Mouse (Mus musculus): ENCODE results near the gene Fbxl7.
A peak's percentile ranks its signal among the peaks of the same experiment; 100 is the strongest.
"Not testable (repeated sequence)": the region's sequence is repeated elsewhere in the genome, so short reads cannot be mapped to it uniquely, and the experiment has no call there.

Fbxl7 gene

DNA sequence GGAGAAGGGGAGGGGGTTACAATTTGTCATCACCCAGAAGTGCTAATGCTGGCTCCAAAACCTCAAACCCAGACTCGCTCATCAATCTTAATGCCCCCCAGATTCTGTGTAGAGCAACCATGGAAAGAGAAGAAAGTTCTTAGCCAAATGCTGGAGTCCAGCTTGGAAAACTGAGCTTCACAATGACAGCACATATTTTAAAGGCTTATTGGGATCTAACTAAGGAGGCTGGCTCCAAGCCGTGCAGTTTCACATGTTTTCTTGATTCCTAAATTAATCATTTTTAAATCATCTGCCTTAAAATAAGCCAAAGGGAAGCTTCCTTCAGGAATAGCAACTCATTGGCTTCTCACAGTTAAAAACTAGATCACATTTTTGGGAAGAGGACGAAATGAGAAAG is 82.5 kb downstream of the Fbxl7 start:
- no peak for DNase-seq (ENCODE audit: low spot score in 2 of 2)

DNA sequence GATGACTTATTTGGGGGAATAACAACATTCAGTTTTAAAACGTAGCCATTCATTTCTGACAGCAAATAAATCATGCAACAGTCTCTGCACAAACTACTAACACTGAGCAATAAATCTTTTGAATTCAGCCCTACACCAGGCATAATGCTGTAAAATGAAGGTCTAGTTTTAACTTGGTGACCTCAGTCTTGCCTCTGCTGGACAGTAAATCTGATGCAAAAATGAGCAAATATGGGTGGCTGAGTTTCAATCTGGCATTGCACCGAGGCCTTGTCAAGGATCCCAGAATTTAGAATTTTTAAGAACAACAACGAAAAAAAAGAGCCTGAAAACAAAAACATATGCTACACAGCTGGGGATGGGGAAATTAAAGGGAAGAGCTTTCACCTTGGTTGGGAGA is 85.8 kb downstream of the Fbxl7 start:
- DNase-seq (ENCODE audit: low spot score in 2 of 2): peak; percentile 9 to 49

DNA sequence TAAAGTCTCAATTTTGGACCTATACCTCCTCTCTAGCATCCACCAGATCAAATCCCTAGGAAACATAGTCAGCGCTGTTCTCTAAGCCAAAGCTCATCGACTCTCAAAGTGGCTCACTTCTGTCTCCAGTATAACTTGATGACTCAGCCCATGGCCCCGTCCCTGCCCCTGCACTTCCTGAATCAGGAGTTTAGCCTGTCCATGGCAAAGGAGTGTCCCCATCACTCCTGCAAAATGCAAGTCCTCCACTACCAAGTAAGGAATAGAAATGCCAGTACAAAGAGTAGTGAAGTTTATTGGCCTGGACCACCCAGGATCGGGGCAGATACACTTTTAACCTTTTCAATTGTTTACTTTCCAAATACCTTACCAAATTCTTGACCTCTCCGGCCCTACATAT is 91.3 kb downstream of the Fbxl7 start:
- DNase-seq (ENCODE audit: low spot score in 2 of 2): no peak

DNA sequence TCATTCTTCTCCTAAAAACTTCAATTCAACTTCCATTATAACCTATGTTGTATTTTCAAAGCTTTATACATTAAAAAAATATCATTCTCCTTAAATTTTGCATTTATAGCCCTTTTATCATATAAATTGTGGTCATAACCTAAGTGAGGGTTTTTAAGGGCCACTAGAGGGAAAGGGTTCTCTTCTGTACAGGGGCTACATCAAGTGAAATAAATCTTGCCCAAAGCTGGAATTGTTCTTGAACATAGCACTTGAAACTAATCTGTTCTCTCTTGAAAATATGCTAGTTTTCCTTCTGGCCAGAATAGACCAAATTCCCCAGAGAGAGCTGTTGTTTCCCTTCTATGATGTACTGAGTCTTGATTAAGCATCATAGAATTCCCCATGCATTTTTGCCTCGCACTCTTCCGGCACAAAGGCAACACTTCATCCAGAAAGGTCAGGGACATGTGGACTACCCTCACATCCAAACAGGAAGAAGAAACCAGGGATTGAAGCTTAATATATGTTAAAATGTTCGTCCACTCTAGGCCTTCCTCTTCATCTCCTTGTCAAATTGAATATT is 95.8 kb downstream of the Fbxl7 start:
- peak; percentile 21 to 49 for DNase-seq (ENCODE audit: low spot score in 2 of 2)

DNA sequence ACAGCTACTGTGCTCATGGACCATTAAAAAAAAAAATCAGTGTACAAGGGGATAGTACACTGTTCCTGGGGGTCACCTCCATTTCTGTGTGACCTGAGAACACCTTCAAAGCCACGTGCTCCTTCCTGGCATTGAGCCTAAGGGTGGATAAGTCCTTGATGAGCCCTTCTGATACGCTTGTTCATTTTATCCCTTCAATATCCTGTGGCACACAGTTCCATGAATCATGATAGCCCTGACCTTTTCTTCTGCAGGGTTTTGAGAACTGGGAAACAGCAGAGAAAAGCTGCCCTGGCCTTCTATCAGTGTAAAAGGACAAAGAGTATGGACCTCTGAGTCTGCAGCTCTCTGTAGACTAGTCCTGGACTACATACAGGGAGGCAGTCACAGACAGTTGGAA is 99.4 kb downstream of the Fbxl7 start:
- DNase-seq (ENCODE audit: low spot score in 2 of 2): no peak

DNA sequence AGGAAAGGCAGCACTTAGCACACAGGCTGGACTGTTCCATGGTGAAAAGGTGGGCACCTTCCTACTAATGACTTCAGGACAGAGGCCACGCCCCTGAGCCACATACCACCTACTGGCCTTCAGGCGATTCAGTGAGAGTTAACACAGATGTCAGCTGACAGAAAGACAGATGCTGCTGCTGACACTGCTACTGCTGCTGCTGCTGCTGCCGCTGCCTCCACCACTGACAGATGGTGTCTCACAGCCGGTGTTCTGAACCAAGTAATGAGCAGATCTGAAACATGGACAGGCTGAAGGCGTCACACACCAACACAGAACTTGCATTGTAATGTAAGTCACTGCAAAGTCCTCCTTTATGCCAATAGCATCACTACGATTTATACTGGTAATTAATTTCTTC is 99.9 kb downstream of the Fbxl7 start:
- DNase-seq (ENCODE audit: low spot score in 2 of 2): no peak

DNA sequence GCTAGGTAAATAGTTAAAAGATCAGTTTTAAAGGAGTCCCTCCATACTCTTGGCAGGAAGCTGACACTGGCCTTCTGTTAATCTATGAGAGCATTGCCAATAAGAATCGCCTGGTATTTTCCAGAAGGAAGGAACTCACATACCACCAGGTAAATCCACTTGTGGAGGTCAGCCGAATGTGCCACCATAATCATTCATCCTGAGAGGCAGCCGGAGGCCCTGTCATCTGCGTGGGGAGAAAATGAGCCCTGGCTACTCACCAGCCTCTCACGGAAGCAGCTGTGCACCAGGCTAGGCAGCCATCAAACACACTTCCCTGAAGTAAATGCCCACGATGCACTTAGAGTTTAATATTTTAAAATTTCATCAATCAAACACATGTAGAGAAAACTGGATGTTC is 108.2 kb downstream of the Fbxl7 start:
- DNase-seq (ENCODE audit: low spot score in 2 of 2): no peak

DNA sequence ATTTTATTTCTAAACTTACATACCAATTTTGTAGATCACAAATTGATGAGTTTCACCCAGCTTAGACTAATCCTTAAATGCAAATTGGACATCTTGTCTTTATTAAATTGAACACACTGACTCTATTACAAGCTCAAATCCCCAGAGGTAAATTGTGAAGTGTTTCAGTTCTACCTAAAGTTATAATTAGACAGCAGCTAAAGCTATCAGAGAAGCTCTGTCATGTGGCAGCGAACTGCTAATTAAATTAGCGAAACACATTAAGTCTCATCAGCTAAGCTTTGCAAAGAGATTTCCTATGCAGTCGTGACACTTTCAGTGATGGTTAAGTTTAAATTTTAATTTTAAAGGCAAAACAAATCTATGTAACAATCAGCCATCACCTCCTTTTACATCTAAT is 114.8 kb downstream of the Fbxl7 start:
- DNase-seq (ENCODE audit: low spot score in 2 of 2): no peak

DNA sequence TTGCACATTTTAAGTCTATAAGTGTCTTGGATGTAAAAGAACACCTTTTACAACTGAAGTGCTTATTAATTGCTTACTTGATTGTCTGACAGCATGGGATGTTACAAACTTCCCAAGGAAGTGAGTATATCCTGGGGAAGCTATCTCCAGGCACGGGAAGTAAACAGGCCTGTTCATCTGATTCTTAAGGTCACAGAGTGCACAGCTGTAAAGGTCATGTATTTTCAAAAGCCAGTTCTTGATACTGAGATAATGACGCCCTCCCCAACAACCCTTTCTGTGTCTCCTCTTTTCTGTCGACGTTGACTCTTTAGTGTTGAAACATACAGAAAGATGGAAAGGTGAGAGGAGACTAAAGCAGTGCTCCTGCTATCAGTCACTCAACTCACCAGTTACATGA is 116.3 kb downstream of the Fbxl7 start:
- peak; percentile 11 to 47 for DNase-seq (ENCODE audit: low spot score in 2 of 2)

DNA sequence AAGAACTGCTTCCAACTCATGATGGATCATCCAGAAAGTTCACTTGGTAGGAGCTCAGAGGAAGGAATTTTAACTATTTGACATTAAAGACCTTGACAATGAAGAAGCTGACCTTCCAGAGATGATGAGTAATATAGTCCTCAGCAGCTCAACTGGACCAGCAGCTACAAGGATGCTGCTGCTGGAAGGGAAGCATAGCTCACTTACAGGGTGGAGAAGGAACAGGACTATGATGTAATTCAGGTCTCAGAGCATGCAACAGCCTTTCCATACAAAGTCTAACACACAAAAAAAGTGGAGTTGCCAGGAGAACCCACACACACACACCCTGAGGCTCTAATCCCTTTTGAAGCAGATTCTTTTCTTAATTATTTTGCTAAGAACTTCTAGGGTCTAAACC is 119.7 kb downstream of the Fbxl7 start:
- no peak for DNase-seq (ENCODE audit: low spot score in 2 of 2)

DNA sequence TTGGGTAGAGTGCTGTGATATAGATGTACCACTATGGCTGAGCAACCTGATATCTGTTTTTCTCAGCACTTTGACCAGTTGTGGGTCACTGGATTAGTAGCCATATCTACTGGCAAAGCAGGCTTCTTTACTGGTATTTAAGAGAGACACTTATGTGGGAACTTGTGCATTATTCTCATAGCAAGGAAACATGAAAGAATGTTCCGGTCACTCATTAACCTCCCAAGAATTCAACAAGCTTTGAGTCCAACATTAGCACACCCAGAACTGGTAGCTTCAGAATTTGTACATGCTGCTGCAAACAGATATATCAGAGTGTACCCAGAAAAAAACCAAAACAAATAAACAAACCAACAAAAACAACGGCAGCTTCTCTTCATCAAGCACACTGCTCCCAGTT is 120.5 kb downstream of the Fbxl7 start:
- DNase-seq (ENCODE audit: low spot score in 2 of 2): no peak

DNA sequence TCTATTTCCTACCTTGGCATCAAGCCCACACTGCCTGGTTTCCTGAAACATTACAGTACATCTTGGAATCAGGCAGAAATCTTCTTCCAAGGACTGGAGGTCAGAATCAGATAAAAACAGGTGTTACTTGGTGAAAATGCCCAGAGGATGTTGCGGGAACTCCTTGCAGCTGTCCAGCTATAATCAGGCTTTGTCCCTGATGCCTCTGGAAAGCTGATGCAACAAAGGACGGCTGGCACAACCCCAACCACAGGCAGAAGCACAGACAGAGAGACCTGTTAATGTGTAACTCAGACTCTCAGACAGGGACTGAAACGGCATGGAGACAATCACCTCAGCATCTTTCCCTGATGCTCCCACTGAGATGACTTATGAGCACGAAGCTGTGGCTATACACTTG is 133.7 kb downstream of the Fbxl7 start:
- DNase-seq (ENCODE audit: low spot score in 2 of 2): no peak

DNA sequence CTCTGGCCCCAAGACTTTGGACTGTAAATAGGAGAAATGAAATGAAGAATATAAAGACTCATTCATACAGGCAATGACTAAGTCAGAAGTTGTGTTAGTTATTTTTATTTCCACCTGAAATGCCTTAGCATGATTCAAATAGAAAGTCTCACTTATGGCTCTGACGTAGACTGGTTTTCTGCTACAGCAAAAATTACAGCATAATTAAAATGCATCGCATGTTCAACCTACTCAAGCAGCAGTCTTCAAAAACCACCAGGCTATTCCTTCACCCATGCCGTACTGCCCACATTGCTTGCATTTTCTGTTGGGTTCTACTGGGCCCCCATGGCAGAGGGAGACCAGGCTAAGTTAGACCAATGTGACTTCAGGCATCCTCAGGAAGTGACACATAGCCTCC is 146.9 kb downstream of the Fbxl7 start:
- DNase-seq (ENCODE audit: low spot score in 2 of 2): no peak

DNA sequence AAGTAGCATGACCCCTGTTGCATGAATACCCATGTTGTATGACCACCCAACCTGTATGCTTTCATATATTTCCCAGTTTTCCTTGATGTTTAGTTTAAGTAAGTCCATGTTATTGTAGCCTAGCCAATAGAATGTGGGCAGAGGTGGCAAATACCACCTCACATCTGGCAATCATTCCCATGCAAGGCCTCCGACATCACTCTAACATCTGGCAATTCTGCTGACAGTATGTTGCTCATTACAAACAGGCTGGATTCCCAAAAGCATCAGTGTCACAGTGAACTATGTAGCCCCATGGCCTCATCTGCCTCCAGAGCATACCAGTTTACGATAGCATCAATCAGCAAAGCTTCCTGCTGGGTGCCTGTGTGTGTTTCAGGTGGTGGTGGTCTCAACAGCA is 163.0 kb downstream of the Fbxl7 start:
- no peak for DNase-seq (ENCODE audit: low spot score in 2 of 2)

DNA sequence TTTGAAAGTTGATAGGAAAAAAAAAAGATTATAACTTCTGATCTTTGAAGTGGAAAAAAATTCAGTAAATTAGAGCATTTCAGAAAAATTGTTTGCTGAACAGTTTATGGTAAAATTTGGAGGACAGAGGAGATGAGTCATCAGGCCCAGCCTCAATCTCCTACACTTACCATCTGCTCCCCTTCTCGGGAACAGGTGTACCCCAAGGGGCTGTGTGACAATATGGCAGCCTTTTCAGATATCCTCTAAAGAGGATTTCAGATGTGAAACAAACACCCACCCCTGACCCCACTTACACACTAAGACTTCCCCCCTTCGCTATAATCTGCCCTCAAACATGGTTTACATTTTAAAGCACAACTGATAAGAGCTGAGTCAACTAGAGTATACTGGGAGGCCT is 164.6 kb downstream of the Fbxl7 start:
- DNase-seq (ENCODE audit: low spot score in 2 of 2): no peak

DNA sequence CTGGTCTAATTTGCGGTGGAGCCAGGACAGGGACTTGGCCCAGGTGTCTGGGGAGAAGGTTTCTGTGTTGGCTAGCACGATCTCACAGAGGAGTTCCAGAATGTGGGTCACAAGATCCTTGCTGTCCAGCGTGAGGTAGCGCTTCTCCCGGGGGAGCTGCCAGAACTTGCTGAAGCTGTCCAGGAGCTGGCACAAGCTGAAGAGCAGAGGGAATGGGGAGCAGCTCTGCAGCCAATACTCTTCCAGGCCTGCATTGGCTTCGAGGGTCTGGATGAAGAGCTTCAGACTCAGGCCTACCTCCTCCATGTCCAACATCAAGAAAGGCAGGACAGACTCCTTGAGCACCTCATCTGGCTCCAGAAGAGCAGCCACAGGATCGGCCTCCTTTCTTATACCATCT is 166.0 kb downstream of the Fbxl7 start:
- not testable (repeated sequence) for DNase-seq (ENCODE audit: low spot score in 2 of 2)

DNA sequence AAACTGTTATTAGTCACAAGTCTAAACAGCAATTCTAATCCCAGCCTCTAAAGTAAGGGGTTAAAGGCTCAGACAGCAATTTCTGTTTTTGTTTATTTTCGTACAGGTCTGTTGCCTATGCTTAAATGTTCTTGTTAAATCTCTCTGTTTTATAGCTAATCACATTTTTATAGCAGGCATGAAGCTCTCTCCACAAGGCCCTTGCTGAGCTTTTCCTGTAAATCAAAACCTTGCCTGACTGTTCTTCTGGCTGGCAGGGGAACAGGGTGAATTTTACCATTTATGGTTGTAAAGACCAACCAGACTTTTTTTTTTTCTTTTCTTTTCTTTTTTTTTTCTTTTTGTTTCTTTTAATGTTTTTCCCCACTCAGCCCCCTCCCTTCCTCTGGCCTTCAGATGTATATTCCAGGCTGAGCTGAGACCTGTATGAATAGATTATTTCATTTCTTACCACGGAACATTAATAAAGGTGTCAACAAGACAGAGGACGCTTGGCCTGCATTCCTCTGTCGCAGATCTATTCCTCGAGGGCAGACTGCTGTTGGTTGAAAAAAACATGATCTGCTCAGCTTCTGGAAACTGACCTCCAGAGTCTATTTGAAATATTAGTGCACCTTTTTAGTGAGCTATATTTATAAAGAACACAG is 176.9 kb downstream of the Fbxl7 start:
- DNase-seq (ENCODE audit: low spot score in 2 of 2): no peak

DNA sequence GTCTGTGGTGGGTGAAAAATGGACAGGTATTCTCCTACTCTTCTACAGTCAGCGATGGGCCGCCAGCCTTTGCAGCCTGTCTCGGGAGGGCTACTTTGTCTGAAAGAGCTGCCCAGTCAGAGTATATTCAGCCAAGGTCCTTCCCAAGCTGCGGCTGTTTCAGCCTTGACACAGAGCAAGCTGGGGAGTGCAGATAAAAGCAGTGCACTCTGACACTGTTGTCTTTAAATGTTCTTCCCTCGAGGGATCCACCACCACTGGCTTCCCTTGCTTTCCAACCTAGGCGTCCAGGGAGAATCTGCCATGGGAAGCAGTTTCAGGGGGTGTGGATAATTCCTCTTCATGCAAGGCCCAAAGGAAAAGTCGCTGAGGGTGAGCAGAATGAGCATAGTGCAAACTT is 177.4 kb downstream of the Fbxl7 start:
- peak in 1 of 2 experiments; percentile 10 for DNase-seq (ENCODE audit: low spot score in 2 of 2)

DNA sequence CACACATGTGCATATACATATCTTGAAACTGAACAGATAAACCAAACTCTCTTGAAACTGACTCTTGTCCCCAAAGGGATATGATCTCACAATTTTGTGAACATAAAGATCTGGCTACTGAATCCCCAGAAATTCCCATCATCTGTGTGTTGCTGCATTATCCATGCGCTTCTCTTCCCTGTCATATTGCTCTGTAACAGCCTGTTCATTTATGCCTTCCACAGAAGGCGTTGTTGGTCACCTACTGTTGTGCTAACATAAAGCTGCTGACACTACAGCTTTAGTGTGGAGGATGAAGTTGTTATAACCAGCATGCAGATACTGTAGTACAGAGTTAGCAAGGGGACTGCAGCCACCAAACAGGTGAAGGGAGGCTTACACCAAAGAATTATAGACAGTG is 179.2 kb downstream of the Fbxl7 start:
- DNase-seq (ENCODE audit: low spot score in 2 of 2): no peak

DNA sequence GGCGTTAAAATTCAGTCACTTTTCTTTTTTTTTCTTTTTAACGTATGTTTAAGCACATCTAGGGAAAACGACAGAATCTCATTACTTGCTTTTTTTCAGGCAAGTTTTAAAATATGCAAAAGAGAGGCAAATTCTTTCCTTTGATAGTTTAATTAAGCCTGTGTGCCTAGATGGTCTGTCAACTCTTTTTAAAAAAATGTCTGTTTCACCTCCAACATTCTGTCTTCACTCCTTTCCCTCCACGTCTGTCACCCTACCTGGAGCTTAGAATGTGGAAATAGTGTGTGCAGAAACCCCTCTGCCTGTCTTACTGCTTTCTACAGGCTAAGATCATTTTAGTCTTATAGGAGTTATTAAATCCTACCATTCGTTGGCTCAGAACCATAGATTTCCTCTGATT is 179.7 kb downstream of the Fbxl7 start:
- no peak for DNase-seq (ENCODE audit: low spot score in 2 of 2)

DNA sequence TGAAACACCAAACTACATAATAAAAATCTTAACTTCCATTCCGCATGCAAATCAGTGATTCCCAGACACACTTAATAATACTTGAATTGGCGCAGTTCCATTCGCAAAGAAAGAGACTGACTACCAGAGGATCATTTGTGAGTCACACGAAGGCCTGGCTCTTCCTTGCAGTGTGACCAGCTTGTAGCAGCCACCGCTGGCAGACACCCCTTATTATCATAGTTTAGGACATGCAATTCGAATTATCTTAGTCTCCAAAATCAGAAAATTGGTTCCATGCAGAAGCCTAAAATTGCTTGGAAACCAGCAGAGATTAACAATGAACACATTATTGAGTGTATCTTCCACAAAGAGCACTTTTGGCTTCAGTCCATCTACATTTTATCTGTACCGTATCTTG is 183.1 kb downstream of the Fbxl7 start:
- no peak for DNase-seq (ENCODE audit: low spot score in 2 of 2)

DNA sequence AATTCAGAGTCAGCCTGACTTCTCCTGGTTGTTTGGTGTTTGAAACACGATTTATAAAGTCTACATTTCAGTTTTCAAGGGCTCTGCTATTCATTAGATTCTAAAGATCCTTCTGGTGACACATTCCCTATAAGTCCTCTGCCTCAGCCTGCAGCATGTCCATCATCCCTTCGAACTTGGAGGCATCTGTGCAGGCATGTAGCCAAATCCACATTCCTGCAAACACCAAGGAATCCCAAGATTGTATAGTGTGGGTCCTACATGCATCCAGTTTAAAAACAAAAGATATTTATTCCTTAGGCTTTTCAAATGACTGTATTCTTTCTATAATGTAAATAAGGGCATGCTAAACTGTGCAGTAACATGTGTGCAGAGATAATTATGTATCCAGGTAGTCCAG is 190.4 kb downstream of the Fbxl7 start:
- no peak for DNase-seq (ENCODE audit: low spot score in 2 of 2)

DNA sequence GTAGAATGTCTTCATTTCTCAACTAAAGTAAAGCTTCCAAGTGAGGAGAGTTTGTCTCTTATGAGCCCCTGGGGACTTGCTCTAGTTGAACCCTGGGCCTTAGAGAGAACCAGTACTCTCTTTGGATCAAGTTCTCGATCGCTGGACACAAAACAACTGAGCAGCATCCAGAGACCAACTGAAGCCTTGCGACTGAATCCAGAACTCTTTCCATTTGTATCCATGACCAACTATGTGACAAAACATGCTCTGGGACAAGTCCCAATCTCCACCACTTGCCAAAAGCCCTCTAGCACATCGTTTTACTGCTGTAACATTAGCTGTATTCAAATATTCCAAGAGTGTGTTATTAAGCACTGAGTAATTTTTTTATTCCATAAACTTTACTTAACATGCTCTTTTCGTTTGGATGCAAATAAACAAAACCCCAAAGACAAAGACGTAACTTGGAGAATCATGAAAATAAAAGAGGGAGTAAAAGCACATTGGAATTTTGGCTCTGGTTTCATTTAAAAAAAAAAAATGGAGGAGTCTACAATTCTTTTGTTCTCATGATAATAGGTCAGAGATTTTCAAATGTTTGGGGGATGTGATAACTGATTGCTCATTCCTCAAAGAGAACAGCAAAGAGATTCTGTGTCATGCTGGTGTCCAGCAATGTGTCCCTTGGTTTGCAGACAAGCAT is 192.1 kb downstream of the Fbxl7 start:
- peak; percentile 15 to 38 for DNase-seq (ENCODE audit: low spot score in 2 of 2)

Data from heart, adult 9 months (tissue).